Mouse (Mus musculus): Measurements from ENCODE around the gene Lama1.
"Not testable (repeated sequence)": the region's sequence is repeated elsewhere in the genome, so short reads cannot be mapped to it uniquely, and the experiment has no call there.

The Lama1 gene

DNA sequence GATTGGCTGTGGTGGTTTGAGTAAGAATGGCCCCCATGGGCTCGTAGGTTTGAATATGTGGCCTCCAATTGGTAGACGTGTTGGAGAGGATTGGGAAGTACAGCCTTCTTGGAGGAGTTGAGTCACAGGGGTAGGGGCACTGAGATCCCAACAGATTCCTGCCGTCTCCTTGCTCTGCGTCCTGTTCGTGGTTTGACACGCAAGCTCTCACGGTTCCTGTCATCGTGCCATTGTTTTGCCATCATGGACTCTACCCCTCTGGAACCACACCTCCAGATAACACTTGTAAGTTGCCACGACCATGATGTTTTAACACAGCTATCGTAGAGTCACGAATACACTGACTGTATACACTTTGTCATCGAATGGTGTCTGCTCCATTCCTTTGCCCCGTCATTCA, 141.9 kb downstream of the Lama1 start:
- no peak for DNase-seq (ENCODE audit: low spot score)

DNA sequence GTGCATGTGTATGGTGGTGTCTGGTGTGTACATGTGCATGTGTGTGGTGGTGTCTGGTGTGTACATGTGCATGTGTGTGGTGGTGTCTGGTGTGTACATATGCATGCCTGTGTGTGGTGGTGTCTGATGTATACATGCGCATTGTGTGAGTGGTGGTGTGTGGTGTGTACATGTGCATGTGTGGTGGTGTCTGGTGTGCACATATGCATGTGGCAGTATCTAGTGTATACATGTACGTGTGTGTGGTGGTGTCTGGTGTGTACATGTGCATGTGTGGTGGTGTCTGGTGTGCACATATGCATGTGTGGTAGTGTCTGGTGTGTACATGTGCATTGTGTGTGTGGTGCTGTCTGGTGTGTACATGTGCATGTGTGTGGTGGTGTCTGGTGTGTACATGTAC, 144.4 kb downstream of the Lama1 start:
- DNase-seq (ENCODE audit: low spot score): not testable (repeated sequence)

DNA sequence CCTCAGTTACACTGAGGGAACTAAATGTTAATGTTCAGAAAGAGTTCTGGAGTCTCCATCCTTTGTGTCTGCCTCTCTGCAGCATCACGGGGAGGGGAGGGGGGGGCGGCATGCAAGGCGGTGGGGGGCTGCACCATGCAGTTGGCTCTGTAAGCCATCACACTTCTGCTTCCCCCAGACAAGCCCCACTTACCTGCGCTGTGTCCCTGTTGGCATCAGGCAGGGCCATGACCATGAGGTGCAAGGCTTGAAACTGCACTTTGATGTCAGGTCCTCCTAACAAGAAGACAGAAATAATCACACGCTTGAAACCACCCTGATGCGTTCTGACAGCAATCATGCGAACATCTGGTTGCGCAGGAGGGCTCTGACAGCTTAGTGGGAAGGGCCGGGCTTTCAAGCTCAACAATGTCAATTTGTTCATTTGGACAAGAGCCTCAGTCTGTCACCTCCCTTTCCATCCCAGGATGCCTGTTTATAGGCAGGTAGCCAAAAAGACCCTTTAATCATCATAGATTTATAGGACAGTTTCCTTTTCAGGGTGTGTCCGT, 164.1 kb downstream of the Lama1 start:
- DNase-seq (ENCODE audit: low spot score): no peak

DNA sequence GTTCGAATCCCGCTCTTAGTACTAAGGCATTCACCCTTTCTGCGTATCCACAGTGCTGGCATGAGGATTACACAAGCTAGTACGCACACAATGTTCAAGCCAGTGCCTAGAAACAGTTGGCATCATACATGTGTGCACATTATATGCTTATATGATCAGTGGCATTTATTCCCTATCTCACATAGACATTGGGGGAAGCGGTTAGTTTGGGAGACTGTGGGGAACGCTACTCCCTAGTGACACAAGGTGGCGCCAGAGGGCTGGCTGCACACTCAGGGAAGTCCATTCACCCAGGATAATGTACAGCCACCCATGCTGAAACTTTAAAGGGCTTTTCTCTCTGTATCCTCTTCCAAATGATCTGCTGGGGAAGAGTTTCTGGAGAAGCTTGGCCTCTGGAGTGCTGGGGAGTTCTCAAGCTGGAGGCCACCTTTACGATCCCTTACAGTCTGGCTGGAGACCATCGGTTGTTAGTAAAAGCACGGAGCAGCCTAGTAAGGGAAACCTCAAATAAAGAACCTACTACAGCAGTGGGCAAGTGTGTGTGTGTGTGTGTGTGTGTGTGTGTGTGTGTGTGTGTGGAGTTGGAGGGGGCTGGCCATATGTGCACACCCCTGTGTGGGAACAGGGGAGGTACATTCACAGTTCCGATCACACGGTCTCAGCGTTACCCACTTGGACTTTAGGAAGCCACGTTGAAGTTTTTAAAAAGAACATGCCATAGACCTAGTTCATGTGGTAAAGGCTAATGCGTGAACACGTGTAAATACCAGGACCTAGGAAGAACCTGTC, 164.9 kb downstream of the Lama1 start:
- DNase-seq (ENCODE audit: low spot score): no peak

DNA sequence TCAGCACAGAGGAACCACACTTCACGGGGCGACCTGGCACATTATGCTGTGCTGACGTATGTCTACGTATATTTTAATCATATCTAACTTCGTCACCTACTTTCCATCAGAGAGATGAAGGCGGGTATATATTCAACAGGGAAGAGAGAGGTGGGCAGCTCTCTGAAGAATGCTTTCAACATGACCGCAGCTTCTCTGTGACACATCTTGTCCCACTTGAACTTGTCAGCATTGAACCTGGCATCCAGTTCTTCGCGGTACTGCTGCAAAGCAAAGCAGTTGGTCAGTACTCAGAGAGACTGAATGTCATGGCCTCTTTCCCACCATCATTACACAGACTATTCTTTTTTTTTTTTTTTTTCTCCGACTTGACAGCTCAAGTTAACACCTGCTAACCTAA, 167.3 kb downstream of the Lama1 start:
- no peak for DNase-seq (ENCODE audit: low spot score)

DNA sequence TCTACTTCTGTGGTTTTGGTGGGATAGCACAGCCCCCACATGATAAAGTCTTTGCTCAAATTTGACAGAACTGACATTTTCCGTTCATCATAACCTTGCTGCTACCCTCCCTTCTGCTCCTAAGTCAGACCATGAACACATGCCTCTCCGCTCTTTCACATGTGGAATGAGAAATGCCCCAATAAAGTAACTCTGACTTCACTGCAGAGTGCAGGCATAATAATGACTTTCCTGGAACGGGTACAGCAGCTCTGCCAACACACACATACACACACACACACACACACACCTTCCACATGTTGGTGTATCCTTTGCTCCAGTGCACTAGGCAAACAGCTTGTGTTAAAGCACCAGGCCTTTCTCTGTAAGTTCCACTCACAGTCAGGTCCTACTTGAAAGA, 167.9 kb downstream of the Lama1 start:
- no peak for DNase-seq (ENCODE audit: low spot score)

DNA sequence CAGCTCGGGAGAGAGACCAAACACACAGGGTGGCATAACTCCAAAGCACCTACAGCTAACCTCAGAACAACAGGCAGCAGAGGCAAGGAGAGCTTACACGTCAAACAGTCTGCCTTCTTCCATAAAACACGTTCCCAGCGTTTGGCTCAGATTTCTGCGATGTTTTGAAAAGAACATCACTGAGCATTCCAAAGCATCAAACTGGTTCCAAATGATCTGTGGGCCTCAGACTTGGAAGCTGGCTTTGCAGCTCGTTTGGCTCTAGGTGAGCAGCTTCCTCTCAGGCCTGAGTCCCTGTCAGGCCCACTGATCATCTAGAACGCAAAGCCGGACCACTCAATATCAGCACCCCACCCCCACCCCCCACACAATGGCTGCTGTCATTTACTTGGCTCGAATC, 169.0 kb downstream of the Lama1 start:
- DNase-seq (ENCODE audit: low spot score): no peak

DNA sequence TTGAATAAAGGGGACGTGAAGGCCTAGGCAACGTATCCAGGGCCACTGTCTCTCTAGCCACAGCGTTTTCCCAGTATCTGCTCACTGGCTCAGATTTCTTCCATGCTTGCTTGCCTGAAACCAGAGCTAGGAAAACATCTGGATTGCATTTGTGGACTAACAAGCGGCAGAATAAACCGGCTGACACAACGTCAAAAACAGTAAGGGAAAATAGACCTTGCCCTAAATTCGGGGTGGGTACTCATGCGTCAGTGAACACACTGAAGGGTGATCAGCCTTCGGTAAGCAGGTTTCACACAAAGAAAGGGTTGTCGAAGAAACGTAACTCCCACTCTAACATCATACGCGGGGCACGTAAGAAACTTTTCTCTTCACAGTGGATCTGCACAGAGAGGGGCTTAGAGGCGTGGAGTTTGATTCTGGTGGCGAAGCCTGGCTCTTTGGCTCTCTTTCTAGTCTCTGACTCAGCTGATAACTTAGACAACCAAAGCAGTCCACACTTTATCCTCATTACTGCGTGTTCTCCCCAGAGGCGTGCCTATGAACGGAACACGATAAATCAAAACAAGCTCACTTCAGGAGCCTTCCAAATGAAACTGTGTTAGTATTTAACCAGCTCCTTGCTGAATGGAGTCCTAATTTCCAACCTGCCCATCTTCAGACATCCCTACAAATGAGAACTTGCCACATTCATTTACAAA, 169.6 kb downstream of the Lama1 start:
- no peak for DNase-seq (ENCODE audit: low spot score)

DNA sequence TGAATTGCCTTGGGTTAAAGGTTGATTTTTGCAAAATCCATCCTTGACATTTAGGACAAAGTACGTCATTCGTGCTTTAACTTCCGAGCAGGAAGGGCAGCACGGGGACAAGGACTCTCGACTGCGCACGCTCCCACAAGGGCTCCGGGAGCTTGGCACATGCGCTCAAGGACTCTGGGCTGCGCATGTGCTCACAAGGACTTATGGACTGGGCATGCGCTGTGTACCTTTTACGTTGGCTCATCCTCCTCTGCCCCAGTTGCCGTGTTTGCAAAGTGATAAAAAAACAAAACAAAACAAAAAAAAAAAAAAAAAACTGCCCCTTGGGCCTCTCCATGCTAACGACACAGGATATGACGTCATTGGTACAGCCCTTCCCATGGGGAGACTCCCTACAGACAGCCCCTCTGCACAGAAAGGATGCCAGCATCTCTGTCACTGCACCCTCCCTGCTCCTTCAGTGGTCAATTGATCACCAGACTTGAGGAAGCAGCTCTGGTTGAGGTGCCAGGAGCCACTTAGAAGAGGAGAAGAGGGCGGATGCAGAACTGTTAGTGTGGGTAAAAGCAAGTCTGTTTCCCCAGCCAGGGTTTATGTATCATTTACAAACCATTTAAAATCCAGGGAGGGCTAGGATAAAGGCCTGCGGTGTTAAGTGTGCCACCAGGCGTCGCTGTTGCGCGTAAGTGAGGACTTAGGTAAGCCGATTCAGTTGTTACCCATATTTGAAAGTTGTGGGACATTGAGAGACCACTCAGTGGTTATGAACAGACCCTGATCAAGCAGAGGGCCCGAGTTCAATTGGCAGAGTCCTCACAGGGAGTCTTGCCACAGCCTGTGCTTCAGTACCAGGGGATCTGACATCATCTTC, 172.9 kb downstream of the Lama1 start:
- DNase-seq (ENCODE audit: low spot score): no peak
